Mouse (Mus musculus): ENCODE measurements around the gene Erg. TPM values are rescaled to one million over a fixed set of nuclear protein-coding genes. Genes with fewer than 3 reads are reported as not detected.
A peak's percentile ranks its signal among the peaks of the same experiment; 100 is the strongest.

Gene Erg
- total RNA-seq, 2 experiments from 2014 or later: 4.4 to 4.6 TPM

DNA sequence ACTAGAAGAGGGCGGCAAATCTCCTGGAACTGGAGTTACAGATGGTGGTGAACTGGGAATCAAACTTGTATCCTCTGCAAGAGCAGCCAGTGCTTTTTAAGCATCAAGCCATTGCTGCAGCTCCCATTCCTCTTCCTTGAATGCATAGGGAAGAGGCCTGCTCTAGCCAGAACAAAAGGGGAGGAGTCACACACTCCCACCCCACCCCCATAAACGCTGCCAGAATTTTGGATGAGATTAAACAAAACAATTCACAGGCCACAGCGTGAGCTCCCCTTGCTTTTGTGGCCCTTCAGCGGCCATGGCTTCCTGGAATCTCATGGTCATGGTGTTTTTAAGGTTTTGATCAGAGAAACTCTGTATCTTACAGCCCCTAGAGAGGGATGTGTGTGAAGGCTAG, 15.4 kb upstream of the Erg start:
- TF ChIP-seq CTCF (conservative IDR thresholded peaks at IDR 0.05): no peak
- no peak overlapping the region for H3K4me3 ChIP-seq
- H3K27ac ChIP-seq: no peak overlapping the region
- no peak for DNase-seq (ENCODE audit: low spot score in 2 of 2)

DNA sequence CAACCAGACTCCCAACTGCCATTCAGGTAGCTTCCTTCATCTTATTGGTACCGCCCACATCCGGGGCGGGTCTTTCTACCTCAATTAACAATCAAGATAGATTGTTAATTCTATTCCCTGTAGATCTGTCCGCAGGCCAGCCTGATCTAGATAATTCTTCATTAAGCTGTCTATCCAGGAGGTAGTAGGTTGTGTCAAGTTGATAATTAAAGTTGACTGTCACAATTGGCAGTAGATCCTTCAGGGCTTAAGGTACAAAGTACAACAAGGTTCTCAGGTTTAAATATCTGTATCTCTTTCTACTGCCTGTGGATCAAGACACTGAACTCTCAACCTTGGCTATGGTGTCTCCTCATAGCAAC, 14.8 kb upstream of the Erg start:
- no peak for TF ChIP-seq CTCF (conservative IDR thresholded peaks at IDR 0.05)
- H3K27ac ChIP-seq: no peak overlapping the region
- H3K4me3 ChIP-seq: no peak overlapping the region
- no peak for DNase-seq (ENCODE audit: low spot score in 2 of 2)

DNA sequence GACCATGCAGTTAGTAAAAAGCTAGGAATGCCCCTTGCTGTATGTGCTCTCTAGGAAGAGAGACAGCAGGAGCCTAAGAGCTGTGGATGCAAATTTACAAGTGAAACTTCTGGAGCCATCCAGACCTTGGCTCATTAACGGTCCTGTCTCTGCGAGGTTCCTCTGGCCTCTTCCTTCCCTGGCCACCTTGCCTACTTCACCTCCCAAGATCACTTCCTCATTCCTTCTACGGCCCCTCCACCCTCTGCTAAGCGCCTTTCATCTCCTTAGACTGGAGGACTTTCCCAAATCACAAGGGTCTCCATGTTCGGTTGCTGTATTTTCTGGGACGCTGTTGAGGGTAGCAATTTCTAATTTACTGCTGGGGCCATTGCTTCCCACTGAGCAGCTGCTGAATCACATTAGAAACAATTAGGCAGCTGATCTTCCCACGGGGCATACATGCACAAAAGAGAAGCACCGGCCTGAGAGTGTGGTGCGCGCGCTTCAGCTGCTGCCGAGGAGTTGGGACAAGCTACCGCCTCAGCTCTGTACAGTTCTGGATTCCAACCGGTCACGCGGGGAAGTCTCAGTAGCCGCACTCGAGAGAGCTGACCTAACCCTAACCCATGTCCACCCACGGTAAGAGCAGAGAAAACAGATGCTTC, 14.3 kb upstream of the Erg start:
- no peak for DNase-seq (ENCODE audit: low spot score in 2 of 2)
- no peak for TF ChIP-seq CTCF (conservative IDR thresholded peaks at IDR 0.05)
- no peak overlapping the region for H3K27ac ChIP-seq
- H3K4me3 ChIP-seq: no peak overlapping the region

DNA sequence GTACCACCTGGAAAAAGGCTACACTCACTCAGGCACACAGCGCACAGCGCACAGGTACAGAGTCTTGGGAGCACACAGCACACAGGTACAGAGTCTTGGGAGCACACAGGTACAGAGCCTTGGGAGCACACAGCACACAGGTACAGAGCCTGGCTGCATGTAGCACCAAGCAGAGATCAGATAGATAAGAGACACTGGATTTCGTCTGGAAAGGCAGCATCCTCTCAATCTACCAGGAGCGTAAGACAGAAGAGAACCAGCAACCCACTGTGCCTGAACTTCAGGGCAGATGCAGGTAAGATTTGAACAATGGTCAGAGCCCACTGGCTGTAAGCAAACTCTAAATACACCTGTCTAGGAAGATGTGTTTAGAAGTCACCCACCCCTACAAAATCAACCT, 12.5 kb upstream of the Erg start:
- DNase-seq (ENCODE audit: low spot score in 2 of 2): no peak
- Histone ChIP-seq H3K4me3 (no peak overlapping the region), H3K27ac (no peak overlapping the region)
- TF ChIP-seq CTCF (conservative IDR thresholded peaks at IDR 0.05): no peak

DNA sequence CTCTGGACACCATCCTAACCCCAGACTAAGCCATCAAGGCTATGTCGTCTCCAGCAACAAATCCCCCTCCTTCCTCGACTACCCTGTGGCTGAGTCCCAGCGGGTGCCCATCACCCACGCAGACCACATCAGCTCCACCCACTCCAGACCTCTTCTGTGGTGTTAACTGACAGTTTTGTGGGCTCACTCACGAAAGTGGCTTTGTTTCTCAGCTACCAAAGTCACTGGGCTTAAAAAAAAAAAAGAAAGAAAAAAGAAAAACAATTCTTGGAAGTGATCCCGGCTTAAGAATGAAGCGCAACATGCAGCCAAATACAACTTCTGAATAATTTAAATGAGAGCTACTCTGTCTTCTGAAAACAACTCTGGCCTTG, 11.2 kb upstream of the Erg start:
- Histone ChIP-seq H3K27ac (0 out of 2 replicates have a peak overlapping the region, but pooled peaks have one; percentile 49), H3K4me3 (no peak overlapping the region)
- TF ChIP-seq CTCF (conservative IDR thresholded peaks at IDR 0.05): no peak
- DNase-seq (ENCODE audit: low spot score in 2 of 2): peak in 1 of 2 experiments; percentile 10

DNA sequence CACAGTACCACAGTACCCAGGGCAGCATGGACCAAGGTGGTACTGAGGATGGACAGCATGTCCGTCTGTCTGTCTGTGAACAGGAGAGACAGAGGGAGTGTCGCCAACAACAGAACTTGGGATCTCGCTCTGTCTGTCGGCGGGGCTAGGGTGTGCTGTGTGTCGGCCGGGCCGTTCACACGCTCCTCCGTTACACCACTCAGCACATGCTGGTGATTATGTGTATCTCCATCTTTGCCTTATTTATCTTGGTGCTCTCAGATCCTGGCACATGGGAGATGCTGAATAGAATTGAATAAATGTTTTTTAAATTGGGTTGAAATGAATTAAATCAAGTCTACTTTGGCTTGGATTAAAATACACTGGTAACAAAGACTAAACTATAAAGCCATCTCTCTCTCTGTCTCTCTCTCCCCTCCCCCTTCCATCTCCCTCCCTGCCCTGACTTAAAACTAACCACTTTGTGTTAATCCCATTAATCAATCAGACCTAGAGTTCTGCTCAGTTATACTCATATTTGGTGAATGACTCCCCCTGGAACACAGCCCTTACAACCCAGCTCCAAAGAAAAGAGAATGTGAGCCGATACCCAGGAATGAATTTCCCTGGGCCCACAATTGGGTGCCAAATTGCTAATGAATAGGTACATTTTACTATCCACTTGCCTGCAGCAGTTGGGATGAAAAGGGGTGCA, 10.6 kb upstream of the Erg start:
- DNase-seq (ENCODE audit: low spot score in 2 of 2): no peak
- no peak for TF ChIP-seq CTCF (conservative IDR thresholded peaks at IDR 0.05)
- H3K27ac ChIP-seq: no peak overlapping the region
- H3K4me3 ChIP-seq: no peak overlapping the region

DNA sequence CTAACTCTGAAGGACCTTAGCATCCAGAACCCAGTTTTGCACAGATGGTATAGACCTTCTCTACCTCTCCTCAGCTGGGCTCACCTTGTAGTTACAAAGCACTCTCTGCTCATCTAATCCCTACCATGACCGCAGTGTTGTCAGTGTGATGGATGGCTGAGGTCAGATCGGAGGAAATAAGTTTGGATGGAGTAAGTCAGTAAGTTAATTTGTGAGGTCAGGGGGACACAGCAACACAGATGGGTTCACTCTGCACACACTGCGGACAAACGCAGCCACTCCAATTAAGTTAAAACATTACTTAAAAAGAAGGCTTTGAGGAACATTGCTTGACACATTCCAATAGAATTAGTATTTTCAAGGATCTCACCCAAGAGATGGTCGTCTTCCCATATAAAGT, 2.5 kb upstream of the Erg start:
- H3K4me3 ChIP-seq: no peak overlapping the region
- DNase-seq (ENCODE audit: low spot score in 2 of 2): no peak
- no peak overlapping the region for H3K27ac ChIP-seq
- TF ChIP-seq CTCF (conservative IDR thresholded peaks at IDR 0.05): no peak

DNA sequence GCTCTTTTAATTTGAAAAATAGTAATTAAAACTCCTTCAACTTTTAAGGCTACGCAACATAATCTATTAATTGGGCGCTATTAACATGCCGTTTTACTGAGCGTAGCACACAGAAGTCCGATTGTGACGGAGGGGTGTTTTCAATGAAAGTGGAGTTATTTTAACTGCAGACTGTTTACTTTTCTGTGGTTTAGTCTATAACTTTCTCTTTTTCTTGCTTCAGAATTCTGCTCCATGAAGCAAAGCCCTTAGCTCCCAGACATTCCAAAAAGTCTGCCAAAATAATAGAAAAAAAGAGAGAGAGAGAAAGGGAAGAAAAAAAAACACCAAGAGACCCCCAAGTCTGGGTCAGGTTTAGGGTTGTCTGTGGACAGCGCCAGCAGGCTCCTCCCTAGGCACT, 333 bp upstream of the Erg start:
- H3K4me3 ChIP-seq: no peak overlapping the region; the same call in 1 of the 2 replicates
- H3K27ac ChIP-seq: no peak overlapping the region
- no peak for TF ChIP-seq CTCF (conservative IDR thresholded peaks at IDR 0.05)
- no peak for DNase-seq (ENCODE audit: low spot score in 2 of 2)

DNA sequence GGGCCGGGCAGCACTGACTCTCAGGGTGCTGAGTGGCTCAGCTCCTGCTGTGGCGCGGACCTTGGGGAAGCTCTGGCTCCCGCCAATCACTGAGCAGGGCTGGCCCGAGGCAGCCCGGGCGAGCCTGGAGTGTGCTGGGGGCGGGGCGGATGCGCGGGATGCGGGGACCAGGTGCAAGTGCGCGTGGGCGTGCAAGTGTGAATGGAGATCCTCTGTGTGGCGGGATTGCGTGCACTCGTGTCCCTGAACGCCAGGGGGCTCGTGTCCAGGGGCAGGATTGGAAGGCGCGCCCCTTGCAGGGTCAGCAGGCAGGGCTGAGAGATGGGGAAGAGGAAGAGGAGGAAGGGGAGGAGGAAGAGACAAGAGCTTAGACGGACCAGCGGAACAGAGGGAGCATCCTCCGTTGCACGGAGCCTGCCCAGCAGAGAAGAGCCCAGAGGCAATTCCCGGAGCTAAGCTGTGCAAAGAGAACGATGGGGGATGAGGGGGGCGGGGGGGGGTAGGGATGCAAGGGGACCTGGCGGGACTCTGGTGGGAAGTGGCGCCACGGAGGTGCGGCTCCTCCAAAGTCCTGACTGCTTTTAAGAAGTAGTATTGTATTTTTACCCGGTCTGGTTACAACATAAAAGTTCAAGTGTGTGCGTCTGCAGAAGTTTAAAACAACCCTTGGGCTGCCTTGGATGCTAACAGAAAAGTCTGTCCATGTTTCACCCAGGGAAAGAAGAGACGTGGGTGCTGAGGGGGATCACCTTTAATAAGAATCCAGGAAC, 667 bp downstream of the Erg start:
- DNase-seq (ENCODE audit: low spot score in 2 of 2): no peak
- TF ChIP-seq CTCF (conservative IDR thresholded peaks at IDR 0.05): peak; percentile 60
- Histone ChIP-seq H3K27ac (no peak overlapping the region), H3K4me3 (peak overlapping the region; percentile 40; the same call in 1 of the 2 replicates)

DNA sequence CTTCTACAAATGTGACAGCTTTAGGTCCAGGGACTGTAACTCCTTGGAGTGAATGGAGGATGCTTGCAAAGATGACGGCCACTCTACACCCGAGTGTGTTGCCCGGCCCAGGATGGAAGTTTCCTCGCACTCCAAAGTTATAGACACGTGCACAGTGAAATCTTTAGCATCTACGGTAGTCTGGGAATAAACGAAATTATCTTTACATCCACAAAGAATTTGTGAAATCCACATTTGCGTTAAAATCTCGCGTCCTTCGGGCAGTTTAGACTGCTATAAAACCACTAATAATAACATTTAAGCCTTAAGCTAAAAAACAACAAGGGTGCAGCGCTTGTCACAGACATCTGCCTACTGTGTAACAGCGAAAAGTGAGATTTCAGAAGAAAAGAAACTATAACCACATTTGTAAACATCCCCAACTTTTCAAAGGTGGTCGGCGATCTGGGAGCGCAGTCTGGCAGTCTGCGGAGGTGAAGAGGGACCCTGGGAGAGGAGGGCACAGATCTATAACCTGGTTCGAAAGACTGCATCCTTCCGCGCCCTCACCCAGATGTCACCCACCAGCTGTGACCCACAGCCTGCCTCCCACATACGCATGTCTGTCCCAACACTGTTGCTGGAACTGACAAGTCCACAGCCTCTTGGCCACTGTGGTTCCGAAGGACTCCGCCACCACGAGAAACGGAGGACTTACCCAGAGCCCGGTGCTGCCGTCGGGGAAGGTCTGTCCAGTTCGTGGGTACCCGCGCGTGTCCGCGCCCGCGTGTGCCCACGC, 1.5 kb downstream of the Erg start:
- no peak for DNase-seq (ENCODE audit: low spot score in 2 of 2)
- peak overlapping the region; percentile 40; the same call in 1 of the 2 replicates for H3K4me3 ChIP-seq
- TF ChIP-seq CTCF (conservative IDR thresholded peaks at IDR 0.05): no peak
- H3K27ac ChIP-seq: no peak overlapping the region

DNA sequence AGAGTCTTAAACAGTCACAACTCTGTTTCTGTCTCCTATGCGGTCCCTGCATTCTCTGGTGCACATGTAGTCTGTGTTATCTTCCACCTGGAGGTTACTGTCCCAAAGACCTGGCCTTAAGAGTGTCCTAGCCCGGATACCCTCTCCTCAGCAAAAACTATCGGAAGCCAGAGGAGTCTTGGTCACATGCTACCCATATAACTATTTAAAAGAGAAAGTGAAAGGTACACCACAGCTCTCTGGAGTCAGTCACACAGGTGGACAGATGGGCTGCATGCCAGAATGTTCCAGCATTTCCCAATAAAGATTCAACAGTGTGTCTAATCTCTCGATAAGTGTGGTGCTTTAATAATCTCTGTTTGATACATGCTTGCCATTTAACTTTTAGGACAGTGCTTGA, 7.1 kb downstream of the Erg start:
- H3K4me3 ChIP-seq: no peak overlapping the region
- DNase-seq (ENCODE audit: low spot score in 2 of 2): no peak
- no peak for TF ChIP-seq CTCF (conservative IDR thresholded peaks at IDR 0.05)
- H3K27ac ChIP-seq: no peak overlapping the region

DNA sequence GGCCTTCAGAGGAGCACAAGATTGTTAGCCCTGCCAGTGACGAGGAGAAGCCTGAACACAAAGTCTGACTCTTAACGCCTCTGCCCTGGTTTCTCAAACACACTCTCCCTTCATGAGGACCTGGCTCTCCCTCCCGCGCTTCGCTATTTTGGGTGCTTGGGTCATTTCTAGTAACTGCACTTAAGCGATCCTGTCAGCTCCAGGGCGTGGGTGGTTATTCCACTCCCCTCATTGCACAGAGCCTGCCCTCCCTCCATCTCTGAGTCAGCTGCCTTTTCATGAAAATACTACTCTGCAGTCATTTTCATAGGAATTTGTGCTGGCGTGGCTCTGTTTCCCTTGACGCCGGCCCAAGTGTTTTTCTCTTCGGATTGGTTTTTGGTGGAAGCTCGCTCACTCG, 13.2 kb downstream of the Erg start:
- Histone ChIP-seq H3K27ac (no peak overlapping the region), H3K4me3 (no peak overlapping the region)
- peak; percentile 23 to 69 for DNase-seq (ENCODE audit: low spot score in 2 of 2)
- TF ChIP-seq CTCF (conservative IDR thresholded peaks at IDR 0.05): no peak

DNA sequence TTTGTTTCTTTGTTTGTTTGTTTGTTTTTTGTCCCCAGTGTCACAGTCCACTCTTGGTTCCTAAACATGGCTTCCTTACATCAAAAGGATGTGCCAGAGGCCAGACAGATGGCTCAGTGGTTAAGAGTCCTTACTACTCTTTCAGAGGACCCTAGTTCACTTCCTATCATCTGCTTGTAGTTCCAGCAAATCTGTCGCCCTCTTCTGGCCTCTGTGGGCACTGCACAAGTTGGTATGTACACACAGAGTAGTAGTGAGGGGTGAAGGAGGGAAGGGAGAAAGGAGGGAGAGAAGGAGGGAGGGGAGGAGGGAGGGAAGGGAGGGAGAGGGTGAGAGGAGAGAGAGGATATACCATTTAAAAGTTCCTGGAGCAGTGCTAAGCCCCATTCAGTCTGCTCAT, 15.8 kb downstream of the Erg start:
- no peak overlapping the region for H3K27ac ChIP-seq
- DNase-seq (ENCODE audit: low spot score in 2 of 2): no peak
- peak; percentile 60 for TF ChIP-seq CTCF (conservative IDR thresholded peaks at IDR 0.05)
- H3K4me3 ChIP-seq: no peak overlapping the region

Measured in layer of hippocampus, adult 2 months (tissue).